Mouse (Mus musculus) neutrophil, adult 83 days (primary cell): ENCODE measurements around the gene Olfr348. TPM values are rescaled to one million over a fixed set of nuclear protein-coding genes. Genes with fewer than 3 reads are reported as not detected.

Experiments used
- total RNA-seq, 2 experiments: library from RNA; stranded (reverse); gene quantifications; one replicate each; pipeline ENCODE4 v1.2.4; 2023

Olfr348 gene
- not detected for total RNA-seq

GRCm38 (mm10) chr2:36783976-36784375, at the start of gene Olfr348:
TSS of gene Olfr348 (plus strand) at chr2:36784276.

GRCm38 (mm10) chr2:36790238-36790637, 6.2 kb downstream of the Olfr348 start, which contains the start of gene Olfr50:
TSS of gene Olfr50 (plus strand) at chr2:36790538.

GRCm38 (mm10) chr2:36816932-36817331, 32.9 kb downstream of the Olfr348 start, which contains the start of gene Olfr3:
TSS of gene Olfr3 (minus strand) at chr2:36817032.

Other genes starting within 250 kb of the Olfr348 start
- gene Olfr344, start 217.6 kb upstream of the Olfr348 start, total RNA-seq, result not detected
- gene Olfr345, start 144.2 kb upstream of the Olfr348 start, total RNA-seq, result not detected
- gene Olfr346, start 98.5 kb upstream of the Olfr348 start, total RNA-seq, result not detected
- gene Olfr347, start 52.4 kb upstream of the Olfr348 start, total RNA-seq, result not detected
- gene Olfr50, start 6.3 kb downstream of the Olfr348 start, total RNA-seq, result not detected
- not detected for gene Olfr3, start 32.8 kb downstream of the Olfr348 start, total RNA-seq
- gene Olfr350, start 62.0 kb downstream of the Olfr348 start, total RNA-seq, result not detected
- not detected for gene Olfr351, start 78.4 kb downstream of the Olfr348 start, total RNA-seq
- gene Olfr352, start 84.2 kb downstream of the Olfr348 start, total RNA-seq, result not detected
- gene Olfr353, start 108.7 kb downstream of the Olfr348 start, total RNA-seq, result not detected
- gene Olfr354, start 121.4 kb downstream of the Olfr348 start, total RNA-seq, result not detected
- not detected for gene Olfr355, start 144.6 kb downstream of the Olfr348 start, total RNA-seq
- not detected for gene Olfr356, start 152.8 kb downstream of the Olfr348 start, total RNA-seq
- gene Olfr357, start 209.6 kb downstream of the Olfr348 start, total RNA-seq, result not detected
- not detected for gene Olfr358, start 225.1 kb downstream of the Olfr348 start, total RNA-seq